Mouse (Mus musculus) thymus, adult 2 months (tissue): ENCODE data around the gene Smim15. TPM values are rescaled to one million over a fixed set of nuclear protein-coding genes. Genes with fewer than 3 reads are reported as not detected.

ENCODE experiments used
- DNase-seq: peaks from one replicate; pipeline ENCODE4 v3.0.0; 2021
- H3K27ac ChIP-seq: fragments of 200-500 bp; 2 replicates; pipeline ENCODE4 v1.5.1; 2012; ENCODE audit warnings: low read length, control low read depth; ENCODE audit not compliant: control insufficient read depth, insufficient read depth
- H3K27me3 ChIP-seq: fragments of 200-500 bp; 2 replicates; pipeline ENCODE4 v1.6.1; 2012; ENCODE audit warnings: mild to moderate bottlenecking, low read length, moderate library complexity, mixed read lengths; ENCODE audit not compliant: control insufficient read depth, insufficient read depth
- H3K36me3 ChIP-seq: fragments of 200-500 bp; 2 replicates; pipeline ENCODE4 v1.6.1; 2012; ENCODE audit warnings: mild to moderate bottlenecking, low read length, moderate library complexity; ENCODE audit not compliant: control insufficient read depth, insufficient read depth
- H3K4me1 ChIP-seq: fragments of 200-500 bp; replicated peaks from 2 replicates; pipeline ENCODE4 v1.6.1; 2012; ENCODE audit warnings: low read length; ENCODE audit not compliant: control insufficient read depth, insufficient read depth
- H3K4me3 ChIP-seq: fragments of 200-500 bp; 2 replicates; pipeline ENCODE4 v1.5.1; 2012; ENCODE audit warnings: mild to moderate bottlenecking, low read length, control low read depth, moderate library complexity; ENCODE audit not compliant: control insufficient read depth, insufficient read depth
- CTCF ChIP-seq: fragments of 200-500 bp; IDR thresholded peaks from 2 replicates; pipeline ENCODE4 v1.5.1; 2012; ENCODE audit warnings: mild to moderate bottlenecking, control low read depth, low read length, moderate library complexity, borderline replicate concordance; ENCODE audit not compliant: control insufficient read depth, poor library complexity, insufficient read depth; ENCODE audit errors: extremely low read depth
- POLR2A ChIP-seq: fragments of 200-500 bp; IDR thresholded peaks from 2 replicates; pipeline ENCODE4 v1.6.1; 2012; ENCODE audit warnings: mild to moderate bottlenecking, low read length, control low read depth, moderate library complexity; ENCODE audit not compliant: control insufficient read depth, poor library complexity, insufficient read depth; ENCODE audit errors: extremely low read depth
- WGBS: fragments of 180-500 bp; shearing (Covaris S2); methylation state at CpG from one replicate; pipeline ENCODE4 v1.1.7; 2018; 5-methylcytosine and 5-hydroxymethylcytosine counted together
- polyA plus RNA-seq: library from polyadenylated mRNA; depleted of rRNA; stranded (reverse); fragments of >200 nt; gene quantifications from 2 replicates; pipeline ENCODE4 v1.2.3, GENCODE M21; 2012

The Smim15 gene
- polyA plus RNA-seq, 1 experiment: 15.6 TPM

- H3K36me3 ChIP-seq: peaks cover 19% of the 10 kb centered on the region
- DNase-seq: peak; percentile 14
- peaks cover 15% of the 10 kb centered on the region for H3K4me1 ChIP-seq
- TF ChIP-seq CTCF: no peak
- no peak for TF ChIP-seq POLR2A
- 3% methylated on average over 23 of the region's 23 CpGs for WGBS
- no peaks in the 10 kb centered on the region for H3K27me3 ChIP-seq
- peak overlapping the region; percentile 95 for H3K4me3 ChIP-seq
- peak overlapping the region; percentile 10; the same call in 1 of the 2 replicates for H3K27ac ChIP-seq
These were observed 620 bp upstream of the Smim15 start for GRCm38 (mm10) chr13:108043431-108044221.

- Histone ChIP-seq H3K36me3 (peaks cover 19% of the 10 kb centered on the region), H3K27me3 (no peaks in the 10 kb centered on the region), H3K4me1 (peaks cover 12% of the 10 kb centered on the region), H3K4me3 (no peak overlapping the region), H3K27ac (no peak overlapping the region)
- DNase-seq: no peak
- no peak for TF ChIP-seq CTCF
- TF ChIP-seq POLR2A: no peak
- 78% methylated on average over 3 of the region's 3 CpGs for WGBS
These were observed 1.4 kb downstream of the Smim15 start for GRCm38 (mm10) chr13:108045646-108046045.

DNA sequence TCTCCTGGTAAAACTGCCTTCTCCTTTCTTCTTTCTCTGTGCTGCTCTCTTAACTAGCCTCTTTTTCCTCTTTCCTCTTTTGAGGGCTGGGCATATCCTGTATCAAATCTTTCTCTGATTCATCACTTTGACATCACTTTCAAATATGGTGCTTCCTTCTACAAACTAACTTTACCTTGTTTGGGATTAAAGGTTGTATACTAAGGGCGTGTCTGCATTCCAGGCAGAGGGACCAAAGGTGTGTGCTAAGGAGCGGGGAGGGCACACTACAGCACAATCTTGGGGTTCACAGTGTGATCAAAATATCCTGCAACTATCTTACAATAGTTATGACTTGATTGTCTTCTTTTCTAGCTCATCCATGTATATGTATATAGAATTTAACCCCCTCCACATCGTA is 1.8 kb downstream of the Smim15 start:
- no peak for TF ChIP-seq POLR2A
- TF ChIP-seq CTCF: no peak
- WGBS: 98% methylated on average over 3 of the region's 3 CpGs
- H3K36me3 ChIP-seq: peaks cover 19% of the 10 kb centered on the region
- H3K27ac ChIP-seq: no peak overlapping the region
- H3K4me1 ChIP-seq: peaks cover 8% of the 10 kb centered on the region
- no peak overlapping the region for H3K4me3 ChIP-seq
- H3K27me3 ChIP-seq: no peaks in the 10 kb centered on the region
- no peak for DNase-seq

GRCm38 (mm10) chr13:108046891-108047290 is 2.6 kb downstream of the Smim15 start:
- peaks cover 8% of the 10 kb centered on the region for H3K4me1 ChIP-seq
- H3K27me3 ChIP-seq: no peaks in the 10 kb centered on the region
- DNase-seq: no peak
- H3K27ac ChIP-seq: no peak overlapping the region
- WGBS: 87% methylated on average over 6 of the region's 6 CpGs
- TF ChIP-seq POLR2A: no peak
- TF ChIP-seq CTCF: no peak
- H3K36me3 ChIP-seq: peaks cover 19% of the 10 kb centered on the region
- no peak overlapping the region for H3K4me3 ChIP-seq

DNA sequence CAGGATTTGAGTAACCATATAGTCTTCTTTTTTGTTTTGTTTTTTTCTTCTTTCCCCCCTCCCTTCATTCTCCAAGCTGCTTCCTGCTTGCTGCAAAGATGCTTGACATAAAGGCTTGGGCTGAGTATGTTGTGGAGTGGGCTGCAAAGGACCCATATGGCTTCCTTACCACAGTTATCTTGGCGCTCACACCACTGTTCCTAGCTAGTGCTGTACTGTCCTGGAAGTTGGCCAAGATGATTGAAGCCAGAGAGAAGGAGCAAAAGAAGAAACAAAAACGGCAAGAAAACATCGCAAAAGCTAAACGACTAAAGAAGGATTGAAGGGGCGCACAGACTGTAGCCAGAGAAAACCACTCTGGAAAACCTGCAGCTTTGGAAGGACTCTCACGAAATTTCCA is 3.1 kb downstream of the Smim15 start:
- H3K36me3 ChIP-seq: peaks cover 19% of the 10 kb centered on the region
- no peak overlapping the region for H3K4me3 ChIP-seq
- DNase-seq: no peak
- H3K27ac ChIP-seq: no peak overlapping the region
- no peak for TF ChIP-seq CTCF
- TF ChIP-seq POLR2A: no peak
- H3K27me3 ChIP-seq: no peaks in the 10 kb centered on the region
- H3K4me1 ChIP-seq: peaks cover 8% of the 10 kb centered on the region
- WGBS: 93% methylated on average over 6 of the region's 6 CpGs

DNA sequence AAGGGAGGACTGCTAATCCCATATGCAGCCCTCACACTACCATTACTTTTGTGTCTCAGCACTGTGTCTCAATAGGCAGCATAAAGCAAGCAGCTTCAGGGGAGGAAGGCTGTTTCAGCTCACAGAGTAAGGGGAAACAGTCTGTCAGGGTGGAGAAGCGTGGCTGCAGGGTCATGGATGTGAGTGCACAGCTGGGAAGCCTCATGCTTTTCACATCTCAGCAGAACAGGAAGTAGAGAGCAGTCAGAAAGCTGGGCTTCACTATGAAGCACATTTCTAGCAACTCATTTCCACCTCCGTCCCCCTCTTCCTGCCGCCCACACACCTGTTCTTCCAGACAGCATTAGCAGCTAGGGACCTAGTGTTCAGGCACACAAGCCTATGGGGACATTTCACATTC is 12.7 kb downstream of the Smim15 start:
- DNase-seq: peak; percentile 52
- peaks cover 8% of the 10 kb centered on the region for H3K4me1 ChIP-seq
- peak overlapping the region; percentile 14; the same call in 1 of the 2 replicates for H3K27ac ChIP-seq
- 6% methylated on average over 3 of the region's 3 CpGs for WGBS
- TF ChIP-seq CTCF (no peak), POLR2A (no peak)
- no peaks in the 10 kb centered on the region for H3K27me3 ChIP-seq
- H3K36me3 ChIP-seq: no peaks in the 10 kb centered on the region
- no peak overlapping the region for H3K4me3 ChIP-seq
